Mouse (Mus musculus): ENCODE data around the gene Lars2.

DNA sequence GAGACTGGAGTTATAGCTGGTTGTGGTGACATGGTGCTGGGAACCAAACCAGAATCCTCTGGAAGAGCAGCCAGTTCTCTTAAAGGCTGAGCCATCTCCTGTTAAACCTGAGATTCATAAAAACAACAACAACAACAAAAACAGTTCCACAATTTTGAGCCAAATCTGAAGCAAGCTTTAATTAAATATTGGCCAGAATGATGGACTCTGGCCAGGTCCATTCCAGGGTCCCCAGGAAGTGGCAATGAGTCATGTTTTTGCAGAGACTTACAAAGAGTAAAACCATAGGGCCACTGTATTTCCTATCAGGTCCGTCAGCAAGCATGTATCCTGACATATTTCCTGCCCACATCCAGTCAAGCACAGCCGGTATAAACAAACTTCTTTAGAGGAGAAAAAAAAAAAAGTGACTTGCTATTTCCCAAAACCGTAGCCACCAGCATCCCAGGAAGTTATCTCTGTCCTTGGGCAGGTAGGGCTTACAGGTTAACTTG, 27.0 kb upstream of the Lars2 start:
- TF ChIP-seq POLR2A (IDR thresholded peaks at IDR 0.05; ENCODE audit: insufficient read length, low read depth) (no peak), MAX (IDR thresholded peaks at IDR 0.05; ENCODE audit: low read depth) (no peak), TCF3 (IDR thresholded peaks at IDR 0.05; ENCODE audit: insufficient read length, low read depth) (no peak), USF1 (IDR thresholded peaks at IDR 0.05; ENCODE audit: low read depth) (no peak), MYOG (IDR thresholded peaks at IDR 0.05; ENCODE audit: control insufficient read depth in 1 of 3, insufficient read depth in 1 of 3, insufficient read length in 2 of 3, low read depth in 2 of 3) (no peak), MYOD1 (IDR thresholded peaks at IDR 0.05; ENCODE audit: control insufficient read depth in 1 of 3, insufficient read length in 2 of 3, low read depth in 2 of 3) (no peak), SRF (IDR thresholded peaks at IDR 0.05; ENCODE audit: control insufficient read depth, insufficient read length, low read depth) (no peak), POLR2AphosphoS2 (IDR thresholded peaks at IDR 0.05; ENCODE audit: insufficient read length, low read depth) (no peak), E2F4 (IDR thresholded peaks at IDR 0.05; ENCODE audit: insufficient read depth) (no peak)
